Mouse (Mus musculus): ENCODE data around the gene Oxgr1.
"Not testable (repeated sequence)": the region's sequence is repeated elsewhere in the genome, so short reads cannot be mapped to it uniquely, and the experiment has no call there.

Oxgr1 gene

DNA sequence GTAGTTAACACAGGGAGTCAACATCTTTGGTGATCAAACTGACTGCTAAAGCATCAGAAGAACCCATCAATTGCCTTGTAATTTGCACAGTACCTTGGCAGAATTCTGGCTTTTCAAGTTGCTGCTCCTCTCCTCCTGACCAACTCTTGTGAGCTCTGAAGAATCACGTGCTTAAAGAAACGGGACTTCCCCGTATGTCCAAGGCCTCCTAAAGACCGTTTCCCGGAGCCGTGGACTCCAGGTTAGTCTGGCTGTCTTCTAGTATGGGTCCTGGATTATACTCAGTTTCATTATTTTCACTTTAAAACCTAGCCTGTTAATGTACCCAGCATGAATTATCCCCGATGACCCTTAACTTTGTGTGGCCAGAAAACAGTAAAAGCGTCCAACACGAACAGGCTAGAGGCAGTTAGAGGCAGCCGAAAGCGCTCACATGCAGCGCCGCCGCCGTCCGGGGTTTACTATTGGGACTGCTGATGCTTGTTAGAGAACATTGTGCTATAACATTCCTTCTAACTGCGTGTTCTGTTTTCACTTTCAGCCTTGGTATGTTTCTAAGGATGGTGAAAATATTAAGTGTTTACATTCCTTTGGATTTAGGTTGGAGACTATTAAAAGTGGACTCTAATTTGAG lies at the start of gene Oxgr1:
Oxgr1 (minus strand) TSS at position 249 of the 634 bp plus-strand sequence.
- DNase-seq: no peak

DNA sequence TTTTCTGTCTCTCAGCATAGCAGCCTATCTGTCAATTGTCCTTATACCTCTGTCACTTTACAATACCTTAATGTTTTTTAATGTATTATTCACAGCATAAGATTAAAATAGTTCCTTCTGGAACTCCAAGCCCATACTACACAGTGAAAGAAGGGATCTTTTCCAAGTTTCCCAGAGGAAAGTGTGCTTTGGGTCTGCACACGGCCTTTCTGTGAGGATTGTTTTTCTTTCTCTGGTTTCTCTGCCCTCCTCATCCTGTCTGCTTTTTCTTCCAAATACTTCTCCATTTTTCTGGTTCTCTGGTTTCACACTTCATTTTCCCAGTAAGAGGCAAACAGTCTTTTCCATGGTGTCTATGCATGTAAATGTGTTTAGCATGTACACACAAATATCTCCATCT lies 48.2 kb upstream of the Oxgr1 start:
- no peak for DNase-seq

DNA sequence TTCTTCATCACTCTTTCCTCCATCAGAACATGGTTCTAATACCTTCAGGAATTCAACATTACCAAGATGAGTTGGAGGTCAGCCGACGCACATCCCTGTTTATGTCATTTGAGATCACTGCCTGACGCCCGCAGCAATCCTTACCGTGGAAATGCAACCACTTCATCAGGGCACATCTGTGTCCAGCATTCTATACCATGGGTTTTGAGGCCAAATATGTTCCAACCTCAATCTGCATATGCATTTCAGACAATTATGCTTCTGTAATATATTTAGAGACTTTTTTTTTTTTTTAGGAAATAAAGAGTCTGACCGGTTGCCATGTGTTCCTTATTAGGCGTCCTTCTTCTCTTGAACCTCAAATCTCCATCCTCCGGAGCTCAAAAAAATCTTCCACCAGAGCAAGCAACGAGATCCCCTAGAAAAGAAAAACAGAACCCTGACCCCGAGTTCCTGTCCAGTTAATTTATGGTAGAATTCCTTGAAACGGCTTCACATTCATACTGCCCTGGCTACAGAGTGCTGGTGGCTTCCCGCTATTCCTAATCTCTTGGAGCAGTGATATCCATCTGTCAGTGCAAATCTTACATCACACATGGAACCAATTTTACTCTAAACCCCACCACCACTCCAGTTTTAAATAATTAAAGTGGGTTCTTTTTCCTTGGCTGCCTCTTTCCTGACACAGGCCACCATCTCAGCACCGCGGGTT lies 47.6 kb upstream of the Oxgr1 start:
- DNase-seq: no peak

DNA sequence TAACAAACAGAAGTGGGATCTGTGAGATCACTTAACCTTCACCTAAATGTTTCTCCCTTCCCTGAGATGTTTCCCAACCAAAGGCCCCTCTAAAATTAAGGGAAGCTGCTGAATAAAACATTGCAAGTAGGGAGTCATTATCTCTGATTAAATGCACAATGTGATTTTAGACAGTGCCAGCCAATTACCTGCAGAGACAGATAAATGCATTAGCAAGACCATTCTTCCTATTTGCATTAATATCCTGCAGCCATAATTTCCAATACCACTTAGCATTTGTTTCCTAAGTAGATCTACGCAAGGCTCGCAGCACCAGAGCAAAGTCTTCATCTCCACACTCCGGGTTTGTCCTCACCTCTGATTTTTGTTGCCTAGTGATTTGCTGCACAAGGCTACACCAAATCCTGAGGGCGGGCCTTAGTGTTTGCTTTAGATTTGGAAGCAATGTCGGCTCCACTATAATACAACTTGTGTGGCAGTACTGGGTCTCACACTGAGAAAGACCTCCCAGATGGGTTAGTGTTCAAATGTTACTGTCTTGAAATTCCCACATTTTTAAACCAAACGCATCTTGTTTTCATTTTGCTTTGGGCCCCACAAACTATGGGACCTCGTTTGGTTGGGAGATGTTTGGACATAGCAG lies 46.9 kb upstream of the Oxgr1 start:
- DNase-seq: no peak

DNA sequence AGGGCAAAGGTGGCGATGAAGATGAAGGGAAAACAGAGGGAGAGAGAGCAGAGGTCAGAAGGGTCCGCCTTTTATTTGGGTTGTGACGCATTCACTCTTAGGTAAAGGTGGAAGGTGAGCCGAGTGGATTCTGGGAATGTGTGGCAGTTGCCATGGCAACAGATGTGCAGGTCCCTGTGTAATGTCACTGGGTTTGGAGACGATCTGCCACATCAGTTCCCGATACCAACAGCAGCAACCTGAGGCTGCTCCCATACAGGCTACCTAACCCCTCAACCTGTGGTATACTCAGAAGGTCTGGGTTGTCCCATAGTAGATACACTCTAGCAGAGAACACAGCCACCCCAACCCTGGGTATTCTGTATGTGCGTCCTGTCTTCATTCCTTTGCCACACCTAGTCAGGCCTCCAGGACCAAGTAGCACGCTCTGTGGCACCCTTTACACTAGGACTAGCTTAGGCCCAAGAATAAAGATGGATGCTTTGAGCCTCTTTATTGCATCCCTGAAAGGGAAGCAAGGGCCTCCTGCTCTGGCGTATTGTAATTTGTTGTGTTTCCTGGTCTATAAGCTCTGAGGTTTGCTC lies 41.9 kb upstream of the Oxgr1 start:
- DNase-seq: no peak

DNA sequence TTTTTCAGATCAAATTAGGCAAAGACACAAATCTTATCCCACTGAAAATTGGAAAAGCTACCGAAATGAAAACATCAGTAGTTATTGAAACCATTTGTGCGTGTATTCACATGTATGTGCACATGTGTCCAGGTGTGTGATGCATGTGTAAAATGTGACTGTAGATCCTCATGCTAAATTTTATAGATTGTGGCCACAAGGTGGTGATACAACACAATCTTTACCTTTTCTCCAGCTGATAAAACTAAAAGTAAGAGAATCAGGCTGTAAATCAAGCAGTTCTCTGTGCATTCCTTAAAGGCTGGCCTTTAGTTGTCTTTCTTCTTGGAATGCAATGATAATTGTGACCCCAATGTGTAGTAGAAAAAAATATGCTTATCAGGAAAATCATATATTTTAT lies 34.0 kb upstream of the Oxgr1 start:
- DNase-seq: peak in 1 of 2 experiments; percentile 13

DNA sequence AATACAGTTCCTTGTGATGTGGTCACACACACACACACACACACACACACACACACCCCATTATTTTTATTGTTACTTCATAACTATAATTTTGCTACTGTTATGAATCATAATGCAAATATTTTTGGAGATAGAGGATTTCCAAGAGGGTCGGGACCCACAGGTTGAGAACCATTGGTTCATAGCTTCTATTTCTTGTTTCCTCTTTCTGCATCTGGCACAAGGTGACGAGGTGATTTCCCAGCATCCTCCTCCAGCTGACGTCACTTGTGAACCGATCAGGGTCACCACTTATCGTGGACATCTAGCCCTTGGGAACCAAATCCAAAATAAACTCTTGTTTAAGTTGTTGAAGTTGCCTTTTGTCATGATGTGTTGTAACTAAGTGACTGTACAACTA lies 33.5 kb upstream of the Oxgr1 start:
- no peak for DNase-seq

DNA sequence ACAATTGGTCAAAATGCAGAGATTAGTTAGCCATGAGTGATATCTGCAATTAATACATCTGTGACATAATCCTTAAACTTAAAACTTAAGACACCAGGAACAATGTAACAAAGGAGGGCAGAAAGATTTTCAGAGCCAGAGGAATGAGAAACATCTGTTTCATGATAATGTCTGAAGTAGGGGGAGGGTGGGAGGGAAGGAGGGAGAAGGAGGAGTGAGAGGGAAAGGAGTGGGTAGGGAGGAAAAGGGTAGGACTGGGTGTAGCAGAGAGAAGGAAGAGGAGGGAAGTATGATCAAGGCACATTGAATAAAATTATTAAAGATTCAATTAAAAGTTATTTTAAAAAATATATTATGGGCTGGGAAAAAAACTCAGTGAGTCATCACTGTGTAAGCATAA lies 32.0 kb upstream of the Oxgr1 start:
- no peak for DNase-seq

DNA sequence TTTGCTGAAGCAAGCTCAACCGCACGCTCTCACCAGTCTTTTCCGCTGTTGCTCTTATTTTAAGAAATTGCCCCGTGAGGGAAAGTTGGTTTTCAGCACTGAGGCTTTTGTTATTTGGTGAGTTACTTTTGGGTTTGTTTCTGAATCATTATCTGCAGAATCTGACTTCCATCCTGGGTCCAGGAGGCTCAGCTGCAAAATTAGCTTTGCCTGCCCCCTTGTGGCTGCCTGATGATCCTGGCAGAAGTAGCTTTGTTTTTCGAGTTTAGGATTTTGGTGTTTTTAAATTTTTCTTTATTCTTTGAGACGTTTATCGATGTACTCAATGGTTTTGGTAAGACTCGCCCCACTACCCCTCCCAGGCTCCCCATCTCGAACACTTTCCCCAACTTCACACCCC lies 18.9 kb upstream of the Oxgr1 start:
- peak in 1 of 2 experiments; percentile 28 for DNase-seq

DNA sequence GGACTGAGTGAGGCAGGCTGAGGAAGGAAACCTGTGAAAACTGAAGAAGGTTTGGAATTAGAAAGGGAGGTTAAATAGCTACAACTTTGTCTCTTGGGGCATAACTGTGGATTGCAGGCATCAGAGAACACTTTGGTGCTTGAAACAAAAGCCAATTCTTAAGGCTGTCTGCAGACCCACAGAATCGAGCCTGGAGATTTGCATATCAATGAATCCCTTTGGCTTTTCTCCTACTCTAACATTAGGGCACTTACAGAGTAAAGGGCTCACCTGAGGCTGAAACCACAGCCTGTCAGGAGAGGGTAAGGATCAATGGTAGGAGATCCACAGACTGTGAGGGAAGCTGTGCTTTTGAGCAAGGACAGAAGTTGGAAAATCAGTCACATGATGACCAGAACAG lies 8.8 kb downstream of the Oxgr1 start:
- DNase-seq: no peak

DNA sequence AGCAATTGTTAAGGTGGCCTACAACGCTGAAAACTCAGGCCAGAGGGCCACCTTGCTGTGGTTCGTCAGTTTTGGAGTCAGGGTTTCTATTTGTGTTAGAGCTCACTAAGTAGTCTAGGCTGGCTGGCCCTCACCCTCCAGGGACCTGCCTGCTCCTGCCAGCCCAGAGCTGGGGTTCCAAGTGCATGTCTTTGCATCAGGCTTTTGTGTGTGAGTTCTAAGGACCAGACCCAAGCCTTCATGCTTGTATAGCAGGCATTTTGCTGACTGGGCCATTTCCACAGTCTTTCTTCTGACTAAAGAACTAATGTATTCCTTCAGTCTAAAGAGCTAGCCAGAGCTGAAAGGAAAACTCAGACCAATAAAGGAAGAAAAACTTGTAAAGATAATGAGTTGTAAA lies 22.3 kb downstream of the Oxgr1 start:
- DNase-seq: no peak

DNA sequence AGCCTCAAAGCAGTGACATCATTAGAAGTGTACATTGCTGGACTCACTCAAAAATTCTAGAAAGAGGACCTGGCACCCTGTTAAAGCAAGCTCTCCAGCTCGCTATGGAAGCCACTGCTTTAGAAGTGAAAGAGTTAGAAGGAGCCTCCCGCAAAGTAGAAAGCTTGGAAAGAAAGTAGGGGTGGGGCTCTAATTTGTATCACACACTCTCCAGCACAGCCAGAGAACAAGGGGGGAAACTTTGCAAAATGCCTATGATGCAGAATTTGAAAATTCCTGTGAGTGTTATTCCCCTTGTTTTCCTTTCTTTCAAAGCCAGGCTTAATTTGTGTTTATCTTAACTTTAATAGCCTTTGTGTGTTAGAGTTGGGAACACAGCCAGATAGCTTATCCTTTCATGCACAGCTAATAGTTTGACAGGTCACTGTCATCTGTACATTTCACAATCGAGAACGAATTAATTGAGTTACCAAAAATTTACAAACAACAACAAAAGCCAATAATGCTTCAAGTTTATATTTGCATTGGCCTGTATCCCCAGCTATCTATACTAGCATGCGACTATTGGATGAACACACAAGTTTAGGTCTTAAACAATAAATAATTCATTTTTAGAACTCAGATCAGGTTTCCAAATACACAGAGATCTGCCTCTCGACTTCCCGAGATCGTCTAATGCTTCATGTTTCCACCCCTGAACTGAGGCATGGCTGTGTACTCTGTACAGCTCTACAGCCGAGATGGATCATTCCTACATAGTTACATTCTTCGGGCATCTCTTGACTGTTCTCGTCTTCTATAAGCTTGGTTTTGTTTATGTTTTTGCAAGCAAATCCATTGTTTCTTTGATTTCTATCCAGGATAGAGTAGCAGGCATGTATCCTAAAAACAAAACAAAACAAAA lies 32.0 kb downstream of the Oxgr1 start:
- DNase-seq: no peak

DNA sequence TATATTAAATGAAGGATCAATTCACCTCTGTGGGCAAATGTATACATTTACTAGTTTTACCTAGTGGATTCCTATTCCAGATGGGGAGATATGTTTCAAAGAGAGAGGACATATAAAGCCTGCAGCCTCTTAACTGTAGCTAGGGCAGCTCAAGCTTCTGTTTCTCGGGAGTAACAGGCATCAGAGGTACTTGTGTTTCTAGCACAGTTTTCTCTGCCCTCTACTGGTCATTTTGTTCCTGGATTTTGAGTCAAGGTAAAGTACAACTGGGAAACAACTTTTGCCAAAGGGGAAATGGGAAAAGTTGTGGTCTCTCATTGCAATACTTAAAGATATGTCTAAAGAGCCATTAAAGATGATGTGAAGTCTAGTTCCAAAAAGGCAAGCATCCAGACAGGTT lies 37.1 kb downstream of the Oxgr1 start:
- DNase-seq: no peak

DNA sequence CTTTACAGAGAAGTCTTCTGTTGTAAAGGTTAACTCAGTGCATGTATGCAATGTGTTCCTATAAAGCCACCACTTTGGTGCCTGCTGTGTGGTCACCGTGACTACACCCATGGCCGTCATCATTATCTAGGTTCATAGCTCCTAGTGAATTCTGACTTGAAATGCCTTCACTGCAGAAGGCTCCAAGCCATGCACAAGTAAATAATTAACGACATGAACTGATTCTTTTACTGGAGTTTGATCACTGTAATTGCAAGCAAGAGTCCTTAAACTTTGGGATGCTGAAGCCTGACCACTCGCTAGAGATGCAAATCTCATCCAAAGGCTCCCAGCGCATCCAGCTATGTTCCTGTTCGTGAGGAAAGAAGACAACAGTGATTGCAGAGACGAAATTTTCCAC lies 38.6 kb downstream of the Oxgr1 start:
- no peak for DNase-seq

DNA sequence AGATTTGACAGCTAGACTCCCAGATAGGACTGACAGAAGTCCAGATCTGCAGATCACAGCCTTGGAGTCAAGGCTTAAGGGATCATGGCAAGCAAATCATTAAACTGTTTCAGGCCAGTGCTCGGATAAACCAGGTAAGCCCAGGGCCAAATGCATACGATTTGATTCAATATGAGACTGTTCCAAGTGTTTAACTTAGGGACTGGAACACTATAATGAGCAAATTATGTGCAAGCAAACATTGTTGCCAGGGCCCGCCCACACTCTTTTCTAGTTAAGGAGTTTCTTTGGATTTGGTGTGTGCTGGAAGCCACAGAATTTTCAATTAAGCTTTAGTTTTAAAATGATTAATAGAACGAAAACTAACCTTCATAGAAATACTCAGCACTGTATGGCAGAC lies 39.6 kb downstream of the Oxgr1 start:
- no peak for DNase-seq

DNA sequence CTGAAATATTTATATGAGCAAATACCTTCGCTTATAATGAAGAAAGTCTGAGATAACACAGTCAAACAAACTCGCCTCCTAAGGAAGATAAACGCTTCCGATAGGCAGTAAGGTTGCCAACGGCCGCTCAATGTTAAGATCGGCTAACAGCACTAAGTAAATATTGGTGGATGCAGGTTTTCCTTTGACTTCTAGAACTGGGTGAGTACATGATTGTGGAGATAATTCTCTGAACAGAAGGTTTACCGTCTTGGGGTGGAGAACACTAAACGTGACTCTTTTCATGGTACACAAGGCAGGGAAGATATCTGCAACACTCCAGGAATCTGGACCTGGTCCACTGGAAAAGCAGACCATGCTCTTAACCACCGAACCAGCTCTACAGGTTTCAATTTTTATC lies 52.6 kb downstream of the Oxgr1 start:
- no peak for DNase-seq

DNA sequence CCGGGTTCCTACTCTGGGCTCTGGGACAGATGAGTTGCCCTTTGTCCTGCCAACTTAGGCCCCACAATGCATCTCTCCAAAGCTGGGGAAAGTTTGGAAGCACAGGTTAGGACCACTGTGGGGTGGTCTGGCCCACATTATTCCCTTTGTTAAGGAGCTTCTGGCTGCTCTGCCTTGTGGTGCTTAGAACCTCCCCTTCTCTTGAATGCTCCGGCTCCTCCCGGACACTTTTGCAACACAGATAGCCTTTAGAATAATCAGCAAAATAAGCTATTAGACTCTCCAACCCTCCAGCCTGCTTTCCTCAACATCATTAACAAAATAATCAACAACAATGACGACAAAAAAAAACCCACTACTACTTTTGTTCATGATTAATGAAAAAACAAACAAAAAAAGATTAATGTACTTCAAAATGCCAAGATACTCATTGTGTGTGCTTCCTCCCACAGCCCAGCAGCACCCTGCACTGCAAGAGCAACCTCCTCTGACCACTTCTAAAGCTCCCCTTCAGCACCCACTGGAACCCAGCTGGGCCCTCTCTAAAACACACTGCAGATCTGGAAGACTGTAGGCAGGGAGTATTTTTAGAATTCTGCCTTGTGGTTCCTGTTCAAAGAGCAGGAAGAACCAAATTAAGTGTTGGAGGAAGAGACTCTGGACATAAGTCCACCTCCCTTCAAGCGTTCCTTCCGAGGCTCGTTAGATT lies 53.1 kb downstream of the Oxgr1 start:
- peak; percentile 17 to 47 for DNase-seq

DNA sequence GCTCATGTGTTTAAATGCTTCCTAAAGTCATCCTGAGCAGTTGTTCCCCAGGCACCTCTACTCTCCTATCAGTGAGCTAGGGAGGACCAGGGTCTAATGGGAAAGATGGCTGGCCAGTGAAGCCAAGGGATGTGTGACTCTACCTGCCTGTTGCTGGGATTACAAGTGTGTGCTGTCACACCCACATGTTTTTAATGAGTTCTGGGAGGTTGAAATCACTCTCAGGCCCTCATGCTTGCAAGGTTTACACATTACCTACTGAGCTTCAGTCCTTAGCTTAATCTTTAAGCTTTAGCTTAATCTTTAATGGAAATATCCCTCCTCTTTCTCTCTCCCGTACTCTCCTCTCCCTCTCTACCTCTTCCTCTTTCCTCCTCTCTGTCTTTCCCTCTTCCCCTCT lies 55.0 kb downstream of the Oxgr1 start:
- no peak for DNase-seq

DNA sequence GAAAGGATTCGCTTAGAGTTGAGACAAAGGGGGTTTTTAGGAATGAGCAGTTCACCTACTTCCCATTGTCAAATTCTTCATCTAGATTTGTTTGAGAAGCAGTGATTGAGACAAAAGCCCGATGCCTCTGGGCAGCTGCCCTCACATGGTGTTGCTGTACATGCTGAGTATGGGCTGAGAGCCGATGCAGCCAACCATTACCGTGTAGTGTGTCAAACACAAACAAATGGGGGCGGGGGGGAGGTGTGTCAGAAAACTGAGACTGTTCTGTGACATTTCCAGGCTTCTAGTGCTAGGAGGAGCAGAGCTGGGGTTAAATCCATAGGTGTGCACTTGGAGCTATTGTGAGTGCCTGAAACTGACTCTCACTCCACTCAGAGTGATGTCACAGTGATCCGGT lies 55.5 kb downstream of the Oxgr1 start:
- DNase-seq: no peak

DNA sequence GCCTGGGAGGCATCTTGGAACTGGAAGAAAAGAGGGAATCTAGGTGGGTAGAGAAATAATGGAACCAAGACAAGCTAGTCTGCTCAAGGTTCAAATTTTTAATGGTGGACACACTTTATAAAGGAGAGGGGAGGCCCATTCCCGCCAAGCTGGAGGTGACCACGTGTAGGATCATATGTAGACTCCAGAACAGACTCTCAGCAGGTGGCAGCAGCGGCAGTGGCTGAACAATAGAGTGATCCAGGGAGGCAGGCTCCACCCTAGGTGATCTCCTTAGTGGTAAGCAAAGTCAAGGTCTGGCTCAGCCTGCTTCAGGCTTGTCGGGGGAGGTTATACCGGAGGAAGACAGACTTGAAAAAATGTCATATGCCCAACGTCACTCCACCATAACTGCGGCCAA lies 55.9 kb downstream of the Oxgr1 start:
- DNase-seq: not testable (repeated sequence)

DNA sequence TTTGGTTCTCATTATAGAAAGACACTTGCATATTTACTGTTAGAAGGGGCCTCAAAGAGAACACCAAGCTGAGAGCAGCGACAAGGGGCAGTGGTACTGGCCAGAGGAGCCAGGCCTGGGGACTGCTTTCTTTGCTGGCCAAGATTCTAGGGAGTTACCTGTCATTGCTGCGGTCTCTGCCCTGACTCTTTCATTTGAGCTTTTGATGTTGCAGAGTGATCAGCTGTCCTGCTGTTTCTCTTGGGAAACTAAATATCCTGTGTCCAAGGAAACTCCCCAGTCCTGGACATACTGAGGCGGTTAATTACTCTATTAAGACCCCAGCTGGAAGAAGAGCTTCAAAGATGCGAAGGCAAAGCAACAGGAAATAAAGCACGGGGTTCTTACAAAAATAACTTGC lies 60.9 kb downstream of the Oxgr1 start:
- DNase-seq: no peak

DNA sequence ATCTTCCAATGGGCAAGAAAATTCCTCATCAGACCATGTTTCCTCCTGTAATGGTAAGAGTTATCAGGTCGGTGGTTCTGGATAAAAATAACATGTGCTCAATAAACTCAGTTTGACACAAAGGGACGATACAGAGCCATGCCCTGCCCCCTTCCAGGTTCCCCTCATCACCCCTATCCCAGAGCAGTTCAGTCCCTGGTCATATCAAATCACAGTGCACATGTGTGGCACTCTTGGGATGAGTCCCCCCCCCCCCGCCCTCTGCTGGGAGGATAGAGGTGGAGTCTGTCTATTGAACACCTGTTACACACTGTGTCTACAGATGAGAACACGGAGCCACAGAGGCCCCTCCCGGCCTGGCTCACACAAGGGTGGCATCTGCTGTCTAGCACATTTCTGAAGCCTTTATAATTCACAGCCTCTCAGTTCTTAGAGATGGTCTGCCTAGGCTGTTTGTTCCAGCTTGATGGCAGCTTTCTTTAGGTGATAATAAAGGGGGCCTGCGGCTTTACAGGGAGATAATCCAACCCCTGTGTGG lies 61.5 kb downstream of the Oxgr1 start:
- no peak for DNase-seq
